Mouse (Mus musculus) embryonic facial prominence, embryonic 11.5 days (tissue): Measurements from ENCODE around the gene Car11. TPM values are rescaled to one million over a fixed set of nuclear protein-coding genes. Genes with fewer than 3 reads are reported as not detected.
"Not testable (repeated sequence)": the region's sequence is repeated elsewhere in the genome, so short reads cannot be mapped to it uniquely, and the experiment has no call there.

Experiments
- ATAC-seq: fragments of 200-750 bp; cut with Nextera tagmentation; replicated peaks from 2 replicates; pipeline ENCODE4 v1.8.0; 2017; ENCODE audit warnings: low read depth; ENCODE audit not compliant: insufficient number of reproducible peaks, low FRiP score, low TSS enrichment
- DNase-seq: peaks from one replicate; pipeline ENCODE4 v3.0.0-alpha.2; 2015; ENCODE audit warnings: low spot score
- H3K27ac ChIP-seq: fragments of 300-500 bp; sonication (generic); replicated peaks from 2 replicates; pipeline ENCODE4 v1.5.1; 2014; ENCODE audit warnings: mild to moderate bottlenecking, low read depth, low read length, control low read depth
- H3K27me3 ChIP-seq: fragments of 300-500 bp; sonication (generic); 2 replicates; pipeline ENCODE4 v1.6.1; 2014; ENCODE audit warnings: mild to moderate bottlenecking, low read length, moderate library complexity, mixed read lengths; ENCODE audit not compliant: control insufficient read depth, insufficient read depth
- H3K36me3 ChIP-seq: fragments of 300-500 bp; sonication (generic); replicated peaks from 2 replicates; pipeline ENCODE4 v1.6.1; 2014; ENCODE audit warnings: low read depth, mild to moderate bottlenecking, low read length, moderate library complexity, mixed read lengths; ENCODE audit not compliant: control insufficient read depth, insufficient read depth
- H3K4me1 ChIP-seq: fragments of 300-500 bp; sonication (generic); 2 replicates; pipeline ENCODE4 v1.6.1; 2014; ENCODE audit warnings: low read length, mixed read lengths; ENCODE audit not compliant: control insufficient read depth, insufficient read depth
- H3K4me2 ChIP-seq: fragments of 300-500 bp; sonication (generic); 2 replicates; pipeline ENCODE4 v1.6.1; 2014; ENCODE audit warnings: low read depth, mild to moderate bottlenecking, control low read depth, low read length, moderate library complexity
- H3K4me3 ChIP-seq: fragments of 300-500 bp; sonication (generic); 2 replicates; pipeline ENCODE4 v1.5.1; 2014; ENCODE audit warnings: low read depth, low read length, control low read depth
- H3K9ac ChIP-seq: fragments of 300-500 bp; sonication (generic); replicated peaks from 2 replicates; pipeline ENCODE4 v1.6.1; 2014; ENCODE audit warnings: mild to moderate bottlenecking, control low read depth, low read length
- H3K9me3 ChIP-seq: fragments of 300-500 bp; sonication (generic); replicated peaks from 2 replicates; pipeline ENCODE4 v1.6.1; 2016; ENCODE audit warnings: mild to moderate bottlenecking, low read length, inconsistent platforms, mixed read lengths; ENCODE audit not compliant: control insufficient read depth
- WGBS: fragments of 180-500 bp; shearing (Covaris S2); extraction: QIAGEN DNeasy Blood & Tissue Kit; methylation state at CpG from one replicate; pipeline ENCODE4 v1.1.7; 2014; 5-methylcytosine and 5-hydroxymethylcytosine counted together
- polyA plus RNA-seq: library from polyadenylated mRNA; unstranded; fragments of >200 nt; fragmentation: Nextera tagmentation; extraction: Ambion mirVana; gene quantifications from 2 replicates; pipeline ENCODE4 v1.2.1, GENCODE M21; 2014

Car11 gene
- 6.9 and 8.7 TPM in 2 replicates for polyA plus RNA-seq

DNA sequence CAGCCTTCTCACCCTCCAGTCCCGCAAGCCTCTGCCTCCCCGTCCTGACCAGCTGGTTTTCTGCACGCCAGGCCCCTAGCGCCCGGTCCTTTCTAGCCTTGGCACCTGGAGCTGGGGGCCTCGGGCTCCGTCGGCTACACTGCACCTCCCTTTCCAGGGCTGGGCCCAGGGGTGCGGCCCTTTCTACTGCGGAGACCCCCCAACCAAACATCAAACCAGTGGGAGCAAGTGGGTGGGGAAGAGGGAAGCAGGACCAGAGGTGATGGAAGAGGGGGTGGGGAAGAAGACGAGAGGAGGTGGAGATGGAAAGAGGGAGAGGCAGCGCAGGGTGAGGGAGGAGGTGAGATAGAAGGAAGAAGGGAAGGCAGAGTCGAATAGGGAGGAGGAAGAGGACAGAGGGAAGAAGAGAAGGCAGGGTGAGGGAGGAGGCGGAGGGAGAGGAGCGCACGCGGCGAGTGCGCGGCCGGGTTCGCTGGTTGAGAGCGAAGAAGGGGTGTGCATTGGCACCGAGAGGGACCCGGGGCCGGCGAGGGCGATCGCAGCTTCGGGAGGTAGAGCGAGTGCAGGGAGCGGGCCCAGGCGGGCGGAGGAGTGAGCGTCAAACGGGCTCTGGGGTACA, at the start of gene Car11:
TSS of gene Car11 (plus strand) at position 321 of the 619 bp plus-strand sequence.
- ATAC-seq (no peak), DNase-seq (no peak)
- H3K9ac ChIP-seq: peak within 1 kb of the TSS; percentile 51
- H3K4me1 ChIP-seq: peaks cover 7% of the 10 kb centered on the region
- H3K9me3 ChIP-seq: no peaks in the 10 kb centered on the region
- H3K27ac ChIP-seq: no peak within 1 kb of the TSS
- H3K27me3 ChIP-seq: peaks cover 19% of the 10 kb centered on the region
- WGBS: 1% methylated on average over 35 of the region's 36 CpGs
- peak within 1 kb of the TSS; percentile 72 for H3K4me2 ChIP-seq
- H3K4me3 ChIP-seq: peak within 1 kb of the TSS; percentile 31
- H3K36me3 ChIP-seq: no peaks in the 10 kb centered on the region

DNA sequence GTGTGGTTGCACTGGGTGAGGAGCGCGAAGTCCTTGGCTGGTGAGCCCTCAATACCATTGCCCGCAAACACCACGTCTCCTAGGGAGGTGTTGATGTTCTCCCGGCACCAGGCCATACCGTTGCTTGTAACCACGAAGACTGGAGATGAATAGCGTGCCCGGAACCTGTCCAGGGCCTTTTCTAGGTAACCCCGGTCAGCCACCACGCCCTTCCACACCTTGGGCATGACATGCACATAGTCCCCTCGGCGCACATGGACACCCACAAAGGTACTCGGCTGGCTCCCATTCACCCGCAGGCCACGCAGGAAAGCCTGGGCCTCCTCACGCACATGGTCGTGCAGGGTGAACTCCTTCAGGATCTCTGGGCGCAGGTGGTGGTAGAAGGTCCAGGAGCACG, 49.2 kb upstream of the Car11 start:
- H3K4me3 ChIP-seq, H3K4me2 ChIP-seq, ATAC-seq, H3K27ac ChIP-seq, DNase-seq, H3K36me3 ChIP-seq, H3K9me3 ChIP-seq, H3K4me1 ChIP-seq, H3K9ac ChIP-seq, H3K27me3 ChIP-seq: not testable (repeated sequence)
- 95% methylated on average over 19 of the region's 20 CpGs for WGBS

DNA sequence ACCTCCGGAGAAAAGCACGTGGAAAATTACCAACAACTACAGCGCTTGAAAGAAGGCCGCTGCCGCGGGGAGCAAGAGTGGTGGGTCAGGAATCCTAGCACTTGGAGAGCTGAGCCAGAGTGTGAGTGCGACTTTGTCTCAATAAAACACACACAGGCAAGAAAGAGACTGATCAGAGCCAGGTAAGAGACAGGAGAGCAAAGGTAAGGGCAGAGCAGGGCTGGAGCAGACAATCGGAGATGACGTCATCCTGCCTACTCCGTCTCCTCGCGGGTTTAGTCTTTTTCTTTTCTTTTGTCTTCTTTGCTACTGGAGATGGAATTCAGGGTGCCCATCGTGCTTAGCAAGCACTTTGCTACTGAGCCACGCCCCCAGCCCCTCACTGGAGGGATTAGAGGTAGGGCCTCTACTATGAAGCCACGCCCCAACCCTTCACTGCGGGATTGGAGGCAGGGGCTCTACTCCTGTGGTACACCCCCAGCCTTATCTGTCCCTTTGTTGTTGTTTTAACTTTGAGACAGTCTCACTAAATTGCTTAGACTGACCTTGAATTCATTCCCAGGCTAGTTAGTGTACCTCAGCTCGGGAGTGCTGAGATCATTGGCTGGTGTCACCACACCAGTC, 45.1 kb upstream of the Car11 start:
- no peaks in the 10 kb centered on the region for H3K27me3 ChIP-seq
- H3K9me3 ChIP-seq: no peaks in the 10 kb centered on the region
- H3K4me1 ChIP-seq: no peaks in the 10 kb centered on the region
- H3K4me2 ChIP-seq: 0 out of 2 replicates have a peak overlapping the region, but pooled peaks have one; percentile 14
- no peak overlapping the region for H3K4me3 ChIP-seq
- H3K27ac ChIP-seq: no peak overlapping the region
- no peaks in the 10 kb centered on the region for H3K36me3 ChIP-seq
- DNase-seq (peak; percentile 41), ATAC-seq (peak; percentile 37; the same call in 1 of the 2 replicates)
- no peak overlapping the region for H3K9ac ChIP-seq
- WGBS: 30% methylated on average over 17 of the region's 17 CpGs

DNA sequence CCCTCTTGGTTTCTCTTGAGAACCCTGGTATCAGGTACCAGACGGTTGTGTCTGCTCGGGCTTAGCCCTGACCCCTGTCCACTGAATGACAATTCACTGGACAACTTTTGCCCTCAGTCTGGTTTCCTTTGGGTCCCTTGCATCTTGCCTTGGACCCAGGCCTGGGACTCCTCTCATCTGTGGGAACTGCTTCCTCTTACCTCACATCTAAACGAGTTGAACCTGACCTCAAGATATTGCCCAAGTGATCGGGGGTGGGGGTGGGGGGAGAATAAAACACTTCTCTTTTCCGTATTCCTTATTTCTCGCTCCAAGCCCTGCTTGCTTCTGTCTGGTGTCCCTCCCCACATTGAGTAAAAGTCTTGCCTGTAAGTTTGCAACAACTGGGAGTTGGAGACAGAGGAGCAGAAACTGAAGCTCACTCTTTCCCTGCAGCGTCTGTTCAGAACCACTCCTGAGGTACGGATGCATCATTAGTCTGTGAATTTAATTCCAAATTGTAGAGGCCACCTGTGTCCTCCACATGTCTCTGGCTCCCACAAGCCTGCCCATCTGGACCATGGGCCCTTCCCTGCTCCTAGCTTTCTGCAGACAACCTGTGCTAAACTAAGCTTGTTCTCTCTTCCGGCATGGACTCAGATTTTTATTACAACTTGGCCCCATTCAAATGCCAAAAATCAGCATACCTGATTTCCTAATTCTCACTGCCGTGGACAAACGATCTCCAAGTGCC, 38.7 kb upstream of the Car11 start:
- no peak for ATAC-seq
- WGBS: 84% methylated on average over 11 of the region's 11 CpGs
- Histone ChIP-seq H3K4me1 (no peaks in the 10 kb centered on the region), H3K27me3 (no peaks in the 10 kb centered on the region), H3K4me3 (no peak overlapping the region), H3K9ac (no peak overlapping the region), H3K9me3 (no peaks in the 10 kb centered on the region), H3K27ac (no peak overlapping the region), H3K36me3 (no peaks in the 10 kb centered on the region), H3K4me2 (no peak overlapping the region)
- no peak for DNase-seq

DNA sequence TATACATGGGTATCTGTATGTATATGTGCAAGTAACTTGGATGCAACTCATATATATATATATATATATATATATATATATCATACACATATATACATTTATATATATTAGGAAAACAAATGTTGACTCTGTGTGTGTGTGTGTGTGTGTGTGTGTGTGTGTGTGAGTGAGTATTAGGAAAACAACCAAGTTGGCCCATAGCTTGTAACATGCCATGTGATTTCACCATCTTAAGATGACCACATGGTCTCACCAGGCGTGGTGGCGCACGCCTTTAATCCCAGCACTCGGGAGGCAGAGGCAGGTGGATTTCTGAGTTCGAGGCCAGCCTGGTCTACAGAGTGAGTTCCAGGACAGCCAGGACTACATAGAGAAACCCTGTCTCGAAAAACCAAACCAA, 37.9 kb upstream of the Car11 start:
- H3K27ac ChIP-seq, H3K9ac ChIP-seq, ATAC-seq, H3K27me3 ChIP-seq, H3K36me3 ChIP-seq, H3K4me2 ChIP-seq, DNase-seq, H3K4me1 ChIP-seq, H3K4me3 ChIP-seq, H3K9me3 ChIP-seq: not testable (repeated sequence)
- 90% methylated on average over 6 of the region's 6 CpGs for WGBS

DNA sequence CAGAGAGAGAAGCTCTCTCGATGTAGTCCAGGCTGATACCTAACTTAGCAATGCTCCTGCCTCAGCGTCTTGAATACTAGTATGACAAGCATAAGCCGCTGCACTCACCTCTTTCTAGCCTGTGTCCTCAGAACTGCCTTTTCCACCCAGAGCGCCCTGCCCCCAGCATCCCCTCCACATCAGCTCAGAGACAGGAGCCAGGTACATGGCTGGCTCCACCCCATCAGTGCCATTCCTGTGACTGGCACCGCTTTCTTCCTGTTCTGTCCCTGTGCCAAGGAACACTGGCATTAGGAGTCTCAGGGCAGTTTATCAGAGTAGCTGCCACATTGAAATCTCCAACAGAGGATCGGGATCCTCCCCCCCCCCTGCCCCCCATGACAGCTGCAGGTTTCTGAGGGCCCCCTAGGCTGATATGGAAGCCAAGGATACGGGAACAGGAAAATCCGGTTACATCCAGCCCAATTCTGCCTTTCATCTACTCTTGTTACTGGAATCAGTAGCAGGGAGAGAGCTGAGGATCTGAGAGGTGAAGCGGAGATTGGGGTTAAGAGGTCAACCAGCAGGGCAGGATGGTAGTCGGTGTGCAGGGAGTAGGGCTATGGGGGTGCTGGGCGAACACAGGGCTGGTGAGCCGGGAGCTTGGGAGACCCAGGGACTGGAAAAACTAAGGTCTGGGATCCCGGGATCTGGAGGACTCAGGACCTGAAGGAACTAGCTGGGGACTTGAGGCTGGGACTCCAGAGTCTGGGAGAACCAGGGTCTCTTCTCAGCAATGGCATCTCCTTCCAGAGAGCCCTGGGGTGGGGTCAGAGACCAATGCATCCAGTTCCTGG, 34.1 kb upstream of the Car11 start:
- ATAC-seq (no peak), DNase-seq (peak; percentile 25)
- Histone ChIP-seq H3K9ac (no peak overlapping the region), H3K4me1 (no peaks in the 10 kb centered on the region), H3K27ac (no peak overlapping the region), H3K4me2 (no peak overlapping the region), H3K36me3 (no peaks in the 10 kb centered on the region), H3K9me3 (no peaks in the 10 kb centered on the region), H3K27me3 (no peaks in the 10 kb centered on the region), H3K4me3 (no peak overlapping the region)
- 50% methylated on average over 13 of the region's 13 CpGs for WGBS

DNA sequence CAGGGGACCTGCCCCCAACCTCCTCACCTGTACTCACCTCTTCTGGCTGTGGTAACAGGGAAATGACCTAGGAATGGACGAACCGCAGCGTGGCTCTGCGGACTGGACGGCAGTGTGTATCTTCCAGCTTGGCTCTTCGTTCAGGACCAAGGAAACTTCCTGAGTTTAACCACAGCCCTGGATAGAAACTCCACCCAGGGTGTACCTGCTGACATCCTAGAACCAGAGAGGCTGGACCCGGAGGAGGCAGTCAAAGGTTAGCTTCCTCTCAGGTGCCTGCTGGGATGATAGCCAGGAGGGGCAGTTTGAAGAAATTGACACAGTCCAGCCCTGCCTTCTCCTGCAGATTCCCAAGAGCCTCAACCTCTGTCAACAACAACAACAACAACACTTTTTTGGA, 33.5 kb upstream of the Car11 start, which contains the start of gene Fut2:
TSS of gene Fut2 (minus strand) at position 234 of the 400 bp plus-strand sequence.
- WGBS: 83% methylated on average over 7 of the region's 7 CpGs
- no peaks in the 10 kb centered on the region for H3K9me3 ChIP-seq
- H3K4me1 ChIP-seq: no peaks in the 10 kb centered on the region
- H3K9ac ChIP-seq: no peak within 1 kb of the TSS
- ATAC-seq (no peak), DNase-seq (no peak)
- no peaks in the 10 kb centered on the region for H3K36me3 ChIP-seq
- H3K4me2 ChIP-seq: no peak within 1 kb of the TSS
- no peak within 1 kb of the TSS for H3K4me3 ChIP-seq
- no peaks in the 10 kb centered on the region for H3K27me3 ChIP-seq
- H3K27ac ChIP-seq: no peak within 1 kb of the TSS
